Mouse (Mus musculus) midbrain, embryonic 16.5 days (tissue): ENCODE measurements around the gene Skint3. TPM values are rescaled to one million over a fixed set of nuclear protein-coding genes. Genes with fewer than 3 reads are reported as not detected.
"Not testable (repeated sequence)": the region's sequence is repeated elsewhere in the genome, so short reads cannot be mapped to it uniquely, and the experiment has no call there.

Experiments
- ATAC-seq: fragments of 200-750 bp; cut with Nextera tagmentation; 2 replicates; pipeline ENCODE4 v1.8.0; 2017; ENCODE audit warnings: moderate TSS enrichment
- H3K27ac ChIP-seq: fragments of 300-500 bp; sonication (generic); 2 replicates; pipeline ENCODE4 v1.5.1; 2014; ENCODE audit warnings: mild to moderate bottlenecking, low read length, mixed read lengths
- H3K27me3 ChIP-seq: fragments of 300-500 bp; sonication (generic); 2 replicates; pipeline ENCODE4 v1.6.1; 2014; ENCODE audit warnings: low read depth, low read length, mixed read lengths; ENCODE audit not compliant: control insufficient read depth, insufficient read depth
- H3K36me3 ChIP-seq: fragments of 300-500 bp; sonication (generic); 2 replicates; pipeline ENCODE4 v1.6.1; 2014; ENCODE audit warnings: mild to moderate bottlenecking, low read length, moderate library complexity, mixed read lengths; ENCODE audit not compliant: control insufficient read depth, insufficient read depth
- H3K4me1 ChIP-seq: fragments of 300-500 bp; sonication (generic); 2 replicates; pipeline ENCODE4 v1.6.1; 2014; ENCODE audit warnings: mild to moderate bottlenecking, low read length, mixed read lengths; ENCODE audit not compliant: control insufficient read depth, insufficient read depth
- H3K4me2 ChIP-seq: fragments of 300-500 bp; sonication (generic); 2 replicates; pipeline ENCODE4 v1.6.1; 2014; ENCODE audit warnings: mild to moderate bottlenecking, low read length, mixed read lengths
- H3K4me3 ChIP-seq: fragments of 300-500 bp; sonication (generic); 2 replicates; pipeline ENCODE4 v1.5.1; 2014; ENCODE audit warnings: low read depth, mild to moderate bottlenecking, low read length, moderate library complexity, mixed read lengths
- H3K9ac ChIP-seq: fragments of 300-500 bp; sonication (generic); 2 replicates; pipeline ENCODE4 v1.6.1; 2014; ENCODE audit warnings: low read depth, low read length, mixed read lengths
- H3K9me3 ChIP-seq: fragments of 300-500 bp; sonication (generic); replicated peaks from 2 replicates; pipeline ENCODE4 v1.6.1; 2014; ENCODE audit warnings: mild to moderate bottlenecking, low read length, mixed read lengths; ENCODE audit not compliant: control insufficient read depth, poor library complexity, severe bottlenecking
- WGBS: fragments of 180-500 bp; shearing (Covaris S2); extraction: QIAGEN DNeasy Blood & Tissue Kit; methylation state at CpG from one replicate; pipeline ENCODE4 v1.1.7; 2014; 5-methylcytosine and 5-hydroxymethylcytosine counted together
- polyA plus RNA-seq: library from polyadenylated mRNA; unstranded; fragments of >200 nt; fragmentation: Nextera tagmentation; extraction: Ambion mirVana; gene quantifications from 2 replicates; pipeline ENCODE4 v1.2.1, GENCODE M21; 2015

Gene Skint3
- not detected in 2 replicates for polyA plus RNA-seq

DNA sequence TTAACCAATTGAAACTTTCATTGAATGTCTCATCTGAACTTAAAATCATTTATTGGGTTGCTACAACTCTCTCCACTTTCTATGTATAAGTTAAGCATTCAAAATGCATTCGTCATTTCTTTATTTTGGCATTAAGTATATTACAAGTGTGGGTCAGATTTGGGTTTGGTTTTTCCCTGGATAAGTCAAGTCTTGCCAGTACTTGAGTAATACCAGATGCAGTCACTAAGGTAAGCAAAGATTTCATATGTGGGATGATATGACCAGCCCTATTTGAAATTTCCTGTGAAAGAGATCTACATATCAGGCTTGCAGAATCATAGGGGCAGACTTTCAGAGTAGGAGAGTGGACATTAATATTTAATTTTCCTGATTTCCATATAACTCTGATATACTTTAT lies at the start of gene Skint3:
Gene Skint3, plus strand, starts transcription at position 301 of the 400 bp plus-strand sequence.
- H3K9me3 ChIP-seq, result no peaks in the 10 kb centered on the region
- no peak within 1 kb of the TSS for H3K4me2 ChIP-seq
- ATAC-seq, result no peak
- no peaks in the 10 kb centered on the region for H3K36me3 ChIP-seq
- WGBS, result 80% methylated on average over 1 of the region's 1 CpGs
- H3K27ac ChIP-seq, result no peak within 1 kb of the TSS
- H3K27me3 ChIP-seq, result no peaks in the 10 kb centered on the region
- H3K9ac ChIP-seq, result no peak within 1 kb of the TSS
- H3K4me3 ChIP-seq, result no peak within 1 kb of the TSS
- H3K4me1 ChIP-seq, result no peaks in the 10 kb centered on the region

DNA sequence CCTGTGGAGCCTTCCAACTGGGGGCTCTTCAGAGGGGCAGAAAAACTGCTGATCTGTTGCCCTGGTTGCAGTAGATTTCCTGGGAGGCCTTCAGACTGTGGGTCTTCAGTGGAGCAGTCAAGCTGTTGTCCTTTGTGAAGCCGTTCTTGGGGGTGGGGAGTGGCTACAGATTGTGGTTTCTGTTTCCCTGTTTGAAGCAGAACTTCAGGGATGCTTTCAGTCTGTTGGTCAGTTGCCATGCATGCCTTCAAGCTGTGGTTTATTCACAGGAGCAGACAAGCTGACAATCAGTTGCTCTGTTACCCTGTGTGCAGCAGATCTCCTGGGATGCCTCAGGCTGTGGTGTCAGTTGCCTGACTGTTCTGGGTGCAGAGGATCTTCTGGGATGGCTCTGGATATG lies 11.4 kb downstream of the Skint3 start:
- ATAC-seq, result no peak
- Histone ChIP-seq H3K4me1 (no peaks in the 10 kb centered on the region), H3K4me2 (no peak overlapping the region), H3K4me3 (no peak overlapping the region), H3K27me3 (no peaks in the 10 kb centered on the region), H3K9me3 (peaks cover 21% of the 10 kb centered on the region), H3K9ac (no peak overlapping the region), H3K27ac (no peak overlapping the region), H3K36me3 (no peaks in the 10 kb centered on the region)
- 54% methylated on average over 1 of the region's 1 CpGs for WGBS

DNA sequence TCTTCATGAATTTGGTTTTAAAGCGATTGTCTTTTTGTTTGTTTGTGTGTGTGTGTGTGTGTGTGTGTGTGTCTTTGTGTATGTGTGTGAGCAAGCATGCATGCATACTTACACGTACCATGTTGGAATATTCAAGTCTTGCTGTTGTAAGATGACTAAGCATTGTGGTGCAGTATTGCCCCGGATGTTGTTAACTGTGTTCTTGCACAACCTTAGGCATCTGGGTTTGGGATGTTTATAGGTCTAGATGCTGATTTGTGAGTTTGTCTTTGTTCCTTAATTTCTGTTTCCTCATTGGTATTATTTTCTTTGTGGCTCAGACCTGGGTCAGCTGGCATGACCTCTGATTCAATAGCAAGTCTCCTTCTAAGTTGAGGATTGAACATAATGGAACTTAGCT lies 11.9 kb downstream of the Skint3 start:
- no peak overlapping the region for H3K9ac ChIP-seq
- no peak overlapping the region for H3K4me2 ChIP-seq
- H3K27me3 ChIP-seq, result no peaks in the 10 kb centered on the region
- H3K9me3 ChIP-seq, result peaks cover 25% of the 10 kb centered on the region
- 88% methylated on average over 3 of the region's 3 CpGs for WGBS
- no peak overlapping the region for H3K27ac ChIP-seq
- H3K4me1 ChIP-seq, result no peaks in the 10 kb centered on the region
- ATAC-seq, result no peak
- H3K36me3 ChIP-seq, result no peaks in the 10 kb centered on the region
- H3K4me3 ChIP-seq, result no peak overlapping the region

DNA sequence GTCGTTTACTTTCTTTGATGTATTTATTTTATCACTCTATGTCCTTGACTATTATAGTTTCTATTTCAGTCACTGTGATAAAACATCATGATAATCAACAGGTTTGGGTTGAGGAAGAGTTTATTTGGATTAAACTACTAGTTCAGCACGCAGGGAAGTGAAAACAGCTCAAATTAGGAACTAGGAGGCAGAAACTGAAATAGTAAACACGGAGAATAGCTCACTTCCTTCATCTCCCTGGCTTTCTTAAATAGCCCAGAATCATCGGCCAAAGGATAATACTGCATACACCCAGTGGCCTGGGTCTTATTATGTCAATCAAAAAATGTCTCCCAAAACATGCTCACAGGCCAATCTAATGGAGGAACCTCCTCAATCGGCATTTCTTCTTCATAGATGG lies 24.0 kb downstream of the Skint3 start:
- Histone ChIP-seq H3K27ac (no peak overlapping the region), H3K9me3 (peaks cover 6% of the 10 kb centered on the region; the same call in 1 of the 2 replicates), H3K4me3 (no peak overlapping the region), H3K4me2 (no peak overlapping the region), H3K4me1 (no peaks in the 10 kb centered on the region), H3K9ac (no peak overlapping the region), H3K27me3 (no peaks in the 10 kb centered on the region), H3K36me3 (no peaks in the 10 kb centered on the region)
- WGBS, result 77% methylated on average over 5 of the region's 5 CpGs
- no peak for ATAC-seq

DNA sequence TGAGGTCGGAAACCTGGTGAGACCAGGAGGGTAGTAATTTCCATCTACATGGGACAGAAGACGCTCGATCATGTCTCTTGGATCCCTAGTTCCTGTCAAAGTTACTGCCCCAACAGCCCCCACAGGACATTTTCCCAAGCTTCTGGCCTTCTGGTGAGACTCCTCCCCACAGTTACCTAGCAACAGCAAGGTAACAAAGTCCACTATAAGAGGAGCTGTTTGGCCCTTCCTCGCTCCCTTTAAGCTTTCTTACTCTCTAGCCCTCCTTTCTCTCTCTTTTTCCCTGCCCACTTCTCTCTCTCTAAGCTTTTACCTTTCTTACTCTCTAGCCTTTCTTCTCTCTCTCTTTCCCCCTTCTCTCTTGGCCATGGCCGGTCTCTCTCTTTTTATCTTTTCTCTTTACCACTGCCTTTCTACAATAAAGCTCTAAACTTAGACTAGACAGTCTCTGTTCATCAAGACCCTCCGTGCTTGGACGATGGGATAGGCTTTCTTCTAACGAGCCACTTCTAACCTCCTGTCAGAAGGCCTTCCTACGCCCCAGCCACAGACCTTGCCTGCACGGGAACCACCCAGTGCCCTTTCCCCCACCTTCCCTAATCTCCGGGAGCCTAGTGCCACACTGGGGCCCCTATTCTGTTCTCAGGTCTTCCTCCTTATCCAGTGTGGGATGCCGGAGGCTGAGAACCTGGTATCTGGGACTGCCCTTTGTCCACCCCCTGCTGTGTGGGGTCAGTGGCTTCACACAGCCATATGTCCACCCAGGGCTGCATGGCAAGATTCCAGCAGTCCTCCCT lies 55.3 kb downstream of the Skint3 start:
- H3K36me3 ChIP-seq, result no peaks in the 10 kb centered on the region
- no peak overlapping the region for H3K4me2 ChIP-seq
- H3K9ac ChIP-seq, result no peak overlapping the region
- ATAC-seq, result no peak
- H3K27ac ChIP-seq, result no peak overlapping the region
- H3K9me3 ChIP-seq, result peaks cover 10% of the 10 kb centered on the region
- no peaks in the 10 kb centered on the region for H3K4me1 ChIP-seq
- H3K27me3 ChIP-seq, result no peaks in the 10 kb centered on the region
- WGBS, result 82% methylated on average over 12 of the region's 12 CpGs
- H3K4me3 ChIP-seq, result no peak overlapping the region

DNA sequence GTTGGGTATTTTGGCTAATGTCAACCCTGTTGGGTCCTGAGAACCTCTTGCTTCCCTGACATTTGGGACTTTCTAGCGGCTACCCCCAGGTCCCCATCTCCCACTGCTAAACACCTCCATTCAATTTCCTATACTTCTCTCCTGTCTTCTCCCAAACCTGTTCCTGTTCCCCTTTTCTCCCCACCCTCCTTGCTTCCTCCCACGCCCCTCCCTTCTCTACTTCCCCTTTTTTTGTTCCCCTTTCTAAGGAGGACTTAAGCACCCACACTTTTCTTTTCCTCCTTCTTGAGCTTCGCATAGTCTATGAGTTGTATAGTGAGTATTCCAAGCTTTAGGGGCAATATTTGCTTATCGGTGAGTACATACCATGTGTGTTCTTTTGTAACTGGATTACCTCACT lies 56.4 kb downstream of the Skint3 start:
- Histone ChIP-seq H3K36me3 (no peaks in the 10 kb centered on the region), H3K4me1 (no peaks in the 10 kb centered on the region), H3K27ac (no peak overlapping the region), H3K9me3 (peaks cover 10% of the 10 kb centered on the region), H3K4me3 (no peak overlapping the region), H3K9ac (no peak overlapping the region), H3K27me3 (no peaks in the 10 kb centered on the region), H3K4me2 (no peak overlapping the region)
- WGBS, result 81% methylated on average over 4 of the region's 4 CpGs
- no peak for ATAC-seq

DNA sequence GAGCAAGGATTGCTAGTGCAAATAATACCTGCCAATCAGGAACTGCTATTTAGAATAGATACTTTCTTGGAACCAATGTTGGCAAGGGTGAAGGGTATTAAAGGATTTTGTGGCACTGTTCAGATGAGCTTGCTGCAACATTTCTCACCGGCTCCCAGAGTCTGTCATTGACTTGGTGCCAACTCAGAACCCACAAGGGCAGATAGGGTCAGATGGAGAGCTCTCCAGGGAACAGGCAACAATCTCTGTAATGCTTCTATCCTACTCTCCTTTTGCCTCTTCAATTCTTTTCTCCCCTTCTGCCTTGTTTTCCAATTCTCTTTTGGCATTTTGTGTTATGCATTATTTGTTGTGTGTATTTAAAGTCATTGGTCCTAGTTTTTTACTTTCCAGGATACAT lies 70.3 kb downstream of the Skint3 start:
- Histone ChIP-seq H3K4me1 (no peaks in the 10 kb centered on the region), H3K9ac (no peak overlapping the region)
- WGBS, result 67% methylated on average over 1 of the region's 1 CpGs

DNA sequence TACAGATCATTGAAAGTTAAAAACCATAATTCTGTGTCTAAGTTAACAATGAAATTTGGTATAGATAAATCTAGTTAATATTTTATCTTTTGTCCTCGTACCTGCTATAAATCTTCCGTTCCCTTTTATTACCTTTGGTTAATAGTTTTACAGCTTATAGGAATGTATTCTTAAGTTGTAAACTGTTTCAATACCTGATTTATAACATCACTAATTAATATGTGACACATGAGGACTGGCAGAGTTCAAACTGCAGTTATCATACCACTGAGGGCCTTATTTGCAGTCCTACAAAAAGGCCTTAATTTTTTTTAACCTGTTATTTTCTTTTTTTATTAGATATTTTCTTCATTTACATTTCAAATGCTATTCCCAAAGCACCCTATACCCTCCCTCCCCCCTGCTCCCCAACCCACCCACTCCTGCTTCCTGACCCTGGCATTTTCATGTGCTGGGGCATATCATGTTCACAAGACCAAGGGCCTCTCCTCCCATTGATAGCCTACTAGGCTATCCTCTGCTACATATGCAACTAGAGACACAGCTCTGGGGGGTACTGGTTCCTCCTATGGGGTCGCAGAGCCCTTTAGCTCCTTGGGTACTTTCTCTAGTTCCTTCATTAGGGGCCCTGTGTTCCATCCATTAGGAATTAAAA lies 70.9 kb downstream of the Skint3 start:
- Histone ChIP-seq H3K27me3 (no peaks in the 10 kb centered on the region), H3K9me3 (no peaks in the 10 kb centered on the region), H3K36me3 (no peaks in the 10 kb centered on the region), H3K27ac (no peak overlapping the region), H3K4me2 (no peak overlapping the region), H3K4me1 (no peaks in the 10 kb centered on the region), H3K9ac (no peak overlapping the region), H3K4me3 (no peak overlapping the region)
- no peak for ATAC-seq
- WGBS, result 78% methylated on average over 3 of the region's 3 CpGs

More for the DNA sequence above, 70.3 kb downstream of the Skint3 start:
- Histone ChIP-seq H3K27me3 (no peaks in the 10 kb centered on the region), H3K4me2 (no peak overlapping the region), H3K27ac (no peak overlapping the region), H3K9me3 (no peaks in the 10 kb centered on the region), H3K36me3 (no peaks in the 10 kb centered on the region), H3K4me3 (no peak overlapping the region)
- ATAC-seq, result no peak

DNA sequence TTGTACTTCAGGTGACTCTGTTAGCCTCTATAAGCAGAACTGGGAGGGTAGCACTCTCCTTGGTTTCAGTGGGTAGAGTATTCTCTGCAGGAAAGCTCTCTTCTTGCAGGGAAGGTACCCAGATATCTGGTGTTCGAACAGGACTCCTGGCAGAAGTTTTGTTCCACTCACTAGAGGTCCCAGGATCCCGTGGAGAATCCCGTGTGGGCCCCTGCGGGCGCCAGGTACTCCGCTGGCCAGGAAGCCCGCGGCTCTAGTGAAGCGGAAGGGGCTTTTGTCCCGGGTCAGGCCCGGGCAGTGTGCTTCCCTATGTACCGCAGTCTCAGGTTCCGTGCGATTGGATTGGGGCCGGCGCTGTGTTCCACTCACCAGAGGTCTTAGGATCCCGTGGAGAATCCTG lies 117.1 kb downstream of the Skint3 start:
- not testable (repeated sequence) for H3K27me3 ChIP-seq, H3K9ac ChIP-seq, H3K4me2 ChIP-seq, ATAC-seq, H3K9me3 ChIP-seq, H3K27ac ChIP-seq, H3K4me1 ChIP-seq, H3K36me3 ChIP-seq, H3K4me3 ChIP-seq
- 90% methylated on average over 14 of the region's 17 CpGs for WGBS
